Mouse (Mus musculus): Measurements from ENCODE around the gene Zeb2. TPM values are rescaled to one million over a fixed set of nuclear protein-coding genes. Genes with fewer than 3 reads are reported as not detected.

Zeb2 gene
- polyA plus RNA-seq, 1 experiment from 2014 or later: 12.3 TPM

- ATAC-seq (ENCODE audit: insufficient number of reproducible peaks, insufficient read depth, low FRiP score, low TSS enrichment, low read depth): no peak
- Histone ChIP-seq H3K9ac (replicated peaks) (no peak overlapping the region), H3K4me1 (replicated peaks) (peaks cover 15% of the 10 kb centered on the region), H3K4me3 (replicated peaks) (no peak overlapping the region), H3K9me3 (no peaks in the 10 kb centered on the region), H3K4me2 (no peak overlapping the region), H3K27ac (no peak overlapping the region), H3K27me3 (peaks cover 25% of the 10 kb centered on the region), H3K36me3 (no peaks in the 10 kb centered on the region)
- 83% methylated on average over 6 of the region's 6 CpGs for WGBS
Measured at GRCm38 (mm10) chr2:44978038-44978437, 139.2 kb downstream of the Zeb2 start.

GRCm38 (mm10) chr2:44977556-44977955 lies 139.6 kb downstream of the Zeb2 start:
- WGBS: 74% methylated on average over 2 of the region's 2 CpGs
- Histone ChIP-seq H3K27me3 (peaks cover 25% of the 10 kb centered on the region), H3K9ac (replicated peaks) (no peak overlapping the region)

DNA sequence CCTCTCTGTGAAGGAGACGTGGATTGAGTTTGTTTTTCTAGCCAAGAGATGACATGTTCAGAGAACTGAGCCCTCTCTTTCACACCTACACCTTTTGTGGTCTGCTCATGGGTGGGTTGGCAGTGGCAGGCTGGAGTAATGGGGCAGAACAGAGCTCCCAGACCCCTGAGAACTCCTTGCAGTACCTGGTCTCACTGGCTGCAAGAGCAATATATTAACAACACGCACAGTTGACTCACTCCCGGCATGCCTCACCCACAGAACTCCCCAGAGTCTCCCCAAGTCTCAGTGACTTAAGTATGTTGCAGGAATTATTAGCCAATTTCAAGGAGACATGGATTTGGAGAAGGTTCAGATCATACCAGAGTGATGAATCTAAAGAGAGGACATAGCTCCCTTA lies 140.1 kb downstream of the Zeb2 start:
- 64% methylated on average over 3 of the region's 3 CpGs for WGBS
- Histone ChIP-seq H3K9me3 (no peaks in the 10 kb centered on the region), H3K4me1 (replicated peaks) (peaks cover 15% of the 10 kb centered on the region), H3K36me3 (no peaks in the 10 kb centered on the region), H3K4me2 (no peak overlapping the region), H3K27me3 (peaks cover 25% of the 10 kb centered on the region), H3K9ac (replicated peaks) (no peak overlapping the region), H3K4me3 (replicated peaks) (no peak overlapping the region), H3K27ac (no peak overlapping the region)
- ATAC-seq (ENCODE audit: insufficient number of reproducible peaks, insufficient read depth, low FRiP score, low TSS enrichment, low read depth): no peak

More at GRCm38 (mm10) chr2:44977556-44977955, 139.6 kb downstream of the Zeb2 start:
- Histone ChIP-seq H3K36me3 (no peaks in the 10 kb centered on the region), H3K4me2 (no peak overlapping the region), H3K4me3 (replicated peaks) (no peak overlapping the region), H3K4me1 (replicated peaks) (peaks cover 15% of the 10 kb centered on the region), H3K27ac (no peak overlapping the region), H3K9me3 (no peaks in the 10 kb centered on the region)
- no peak for ATAC-seq (ENCODE audit: insufficient number of reproducible peaks, insufficient read depth, low FRiP score, low TSS enrichment, low read depth)

GRCm38 (mm10) chr2:44976484-44976883 lies 140.7 kb downstream of the Zeb2 start:
- peaks cover 15% of the 10 kb centered on the region for H3K4me1 ChIP-seq (replicated peaks)
- H3K9ac ChIP-seq (replicated peaks): no peak overlapping the region
- no peak overlapping the region for H3K27ac ChIP-seq
- 43% methylated on average over 4 of the region's 4 CpGs for WGBS
- no peak overlapping the region for H3K4me3 ChIP-seq (replicated peaks)
- peaks cover 25% of the 10 kb centered on the region for H3K27me3 ChIP-seq
- H3K36me3 ChIP-seq: no peaks in the 10 kb centered on the region
- H3K9me3 ChIP-seq: no peaks in the 10 kb centered on the region
- no peak overlapping the region for H3K4me2 ChIP-seq
- no peak for ATAC-seq (ENCODE audit: insufficient number of reproducible peaks, insufficient read depth, low FRiP score, low TSS enrichment, low read depth)

DNA sequence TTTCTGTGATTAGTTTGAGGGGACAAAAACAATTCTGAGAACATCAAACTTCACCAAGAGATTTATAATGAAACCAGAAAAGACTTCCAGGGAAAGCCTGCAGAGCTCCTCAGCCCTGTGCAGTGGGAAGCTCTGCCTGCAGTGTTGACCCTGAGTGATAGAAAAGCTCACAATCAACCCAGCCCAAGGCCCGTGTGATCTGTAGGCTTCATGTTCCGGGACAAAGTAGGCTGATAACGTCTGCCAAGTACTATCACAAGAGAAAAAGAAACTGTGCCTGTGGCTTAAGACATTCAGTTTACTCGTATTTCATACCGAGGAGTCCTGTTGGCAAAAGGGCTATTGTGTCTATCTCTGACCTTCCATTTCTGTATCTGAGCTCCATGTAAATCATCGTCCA lies 143.4 kb downstream of the Zeb2 start:
- Histone ChIP-seq H3K27ac (no peak overlapping the region), H3K9me3 (no peaks in the 10 kb centered on the region), H3K4me1 (replicated peaks) (peaks cover 3% of the 10 kb centered on the region; the same call in 1 of the 2 replicates), H3K4me3 (replicated peaks) (no peak overlapping the region), H3K36me3 (no peaks in the 10 kb centered on the region), H3K27me3 (peaks cover 12% of the 10 kb centered on the region; the same call in 1 of the 2 replicates), H3K4me2 (no peak overlapping the region), H3K9ac (replicated peaks) (no peak overlapping the region)
- no peak for ATAC-seq (ENCODE audit: insufficient number of reproducible peaks, insufficient read depth, low FRiP score, low TSS enrichment, low read depth)
- WGBS: 88% methylated on average over 6 of the region's 6 CpGs

DNA sequence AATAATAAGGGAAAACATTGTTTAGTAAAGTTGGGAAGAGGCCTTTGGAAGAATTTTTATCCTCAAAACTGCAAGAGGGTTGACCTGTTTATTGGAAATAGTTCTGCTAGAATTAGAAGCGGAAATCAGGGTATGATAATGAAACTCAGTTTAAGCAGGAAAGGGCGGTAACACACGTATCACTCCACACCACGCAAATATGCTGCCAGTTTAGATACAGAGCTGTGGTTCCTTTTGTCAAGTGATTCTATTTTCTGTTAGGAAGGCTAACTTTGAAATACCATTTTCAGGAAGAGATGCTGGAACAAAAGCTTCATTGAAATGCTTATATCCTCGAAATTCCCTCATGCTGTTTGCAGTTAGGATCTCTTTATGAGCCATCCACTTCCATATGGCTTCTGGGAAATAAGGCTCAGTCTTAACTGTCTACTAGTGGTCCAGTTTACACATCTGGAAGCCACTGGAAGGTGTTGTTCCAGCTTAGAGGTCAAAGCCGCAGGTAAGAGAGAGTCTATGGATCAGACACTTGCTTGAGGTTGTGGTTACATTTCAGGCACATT lies 147.0 kb downstream of the Zeb2 start:
- H3K4me2 ChIP-seq: no peak overlapping the region
- no peak overlapping the region for H3K27ac ChIP-seq
- H3K36me3 ChIP-seq: no peaks in the 10 kb centered on the region
- no peak overlapping the region for H3K4me3 ChIP-seq (replicated peaks)
- 89% methylated on average over 6 of the region's 6 CpGs for WGBS
- H3K9ac ChIP-seq (replicated peaks): no peak overlapping the region
- H3K4me1 ChIP-seq (replicated peaks): no peaks in the 10 kb centered on the region
- no peak for ATAC-seq (ENCODE audit: insufficient number of reproducible peaks, insufficient read depth, low FRiP score, low TSS enrichment, low read depth)
- H3K9me3 ChIP-seq: no peaks in the 10 kb centered on the region
- no peaks in the 10 kb centered on the region for H3K27me3 ChIP-seq

GRCm38 (mm10) chr2:44969640-44970039 lies 147.6 kb downstream of the Zeb2 start:
- H3K27ac ChIP-seq: no peak overlapping the region
- no peaks in the 10 kb centered on the region for H3K4me1 ChIP-seq (replicated peaks)
- no peaks in the 10 kb centered on the region for H3K27me3 ChIP-seq
- H3K4me2 ChIP-seq: no peak overlapping the region
- H3K4me3 ChIP-seq (replicated peaks): no peak overlapping the region
- no peaks in the 10 kb centered on the region for H3K9me3 ChIP-seq
- H3K9ac ChIP-seq (replicated peaks): no peak overlapping the region
- ATAC-seq (ENCODE audit: insufficient number of reproducible peaks, insufficient read depth, low FRiP score, low TSS enrichment, low read depth): no peak
- H3K36me3 ChIP-seq: no peaks in the 10 kb centered on the region
- WGBS: 88% methylated on average over 1 of the region's 1 CpGs

GRCm38 (mm10) chr2:44969226-44969625 lies 148.0 kb downstream of the Zeb2 start:
- Histone ChIP-seq H3K4me2 (no peak overlapping the region), H3K27ac (no peak overlapping the region), H3K4me1 (replicated peaks) (no peaks in the 10 kb centered on the region), H3K27me3 (no peaks in the 10 kb centered on the region), H3K36me3 (no peaks in the 10 kb centered on the region), H3K9ac (replicated peaks) (no peak overlapping the region), H3K9me3 (no peaks in the 10 kb centered on the region), H3K4me3 (replicated peaks) (no peak overlapping the region)
- ATAC-seq (ENCODE audit: insufficient number of reproducible peaks, insufficient read depth, low FRiP score, low TSS enrichment, low read depth): no peak
- WGBS: 79% methylated on average over 2 of the region's 2 CpGs

DNA sequence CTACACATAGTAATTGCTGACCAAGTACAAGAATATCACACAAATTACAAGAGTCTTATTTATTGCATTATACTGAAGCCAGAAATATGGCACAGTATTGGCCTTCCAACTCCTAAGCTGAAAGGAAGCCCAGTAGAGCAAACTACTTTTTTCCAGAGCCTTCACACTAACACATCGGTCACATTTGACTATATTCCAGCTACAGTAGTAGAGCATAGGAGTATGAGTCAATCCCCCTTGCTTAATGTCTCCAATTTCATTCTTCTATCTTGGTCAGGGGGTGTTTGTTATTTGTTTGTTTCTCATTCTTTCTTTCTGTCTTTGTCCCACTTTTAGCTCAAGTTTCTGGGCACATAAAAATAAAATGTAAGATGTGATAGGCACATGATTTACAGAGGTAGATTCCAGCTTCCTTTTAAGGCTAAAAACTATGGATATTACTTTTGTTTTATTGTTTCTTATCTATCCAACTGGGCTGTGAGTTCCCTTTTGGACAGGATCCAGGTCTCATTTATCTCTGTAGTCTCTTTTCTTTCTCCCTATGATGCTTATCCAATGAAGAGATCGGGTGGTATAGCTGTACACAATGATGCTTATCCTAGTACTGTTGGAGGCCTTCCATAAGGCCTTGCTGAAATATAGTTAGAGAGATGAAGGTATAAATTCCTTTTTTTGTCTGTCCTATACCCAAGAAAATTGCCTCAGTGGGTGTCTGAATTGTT lies 151.2 kb downstream of the Zeb2 start:
- 84% methylated on average over 2 of the region's 2 CpGs for WGBS
- H3K9ac ChIP-seq (replicated peaks): no peak overlapping the region

DNA sequence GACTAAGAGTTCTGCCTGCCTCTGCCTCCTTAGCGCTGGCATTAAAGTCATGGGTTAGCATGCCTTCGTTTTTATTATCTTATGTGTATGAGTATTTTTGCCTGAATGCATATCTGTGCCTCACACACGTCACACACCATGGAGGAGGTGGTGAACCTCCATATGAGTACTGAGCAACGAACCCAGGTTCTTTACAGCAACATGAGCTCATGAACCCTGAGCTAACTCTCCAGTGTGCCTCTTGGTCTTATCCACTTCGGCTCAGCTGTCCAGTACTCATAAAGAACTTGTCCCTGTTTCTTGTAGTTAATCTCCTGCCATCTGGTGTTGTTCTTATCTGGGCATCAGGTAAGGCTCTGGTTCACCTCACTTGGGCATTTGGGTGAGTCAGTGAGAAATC lies 154.6 kb downstream of the Zeb2 start:
- WGBS: 92% methylated on average over 5 of the region's 5 CpGs

More for the DNA sequence above, 151.2 kb downstream of the Zeb2 start:
- ATAC-seq (ENCODE audit: insufficient number of reproducible peaks, insufficient read depth, low FRiP score, low TSS enrichment, low read depth): no peak
- Histone ChIP-seq H3K9me3 (no peaks in the 10 kb centered on the region), H3K4me2 (no peak overlapping the region), H3K27ac (no peak overlapping the region), H3K36me3 (no peaks in the 10 kb centered on the region), H3K4me1 (replicated peaks) (no peaks in the 10 kb centered on the region), H3K4me3 (replicated peaks) (no peak overlapping the region), H3K27me3 (no peaks in the 10 kb centered on the region; the same call in 1 of the 2 replicates)

GRCm38 (mm10) chr2:44961192-44961591 lies 156.0 kb downstream of the Zeb2 start:
- H3K4me2 ChIP-seq: no peak overlapping the region
- no peak overlapping the region for H3K27ac ChIP-seq
- no peaks in the 10 kb centered on the region for H3K9me3 ChIP-seq
- 83% methylated on average over 4 of the region's 4 CpGs for WGBS
- H3K4me3 ChIP-seq (replicated peaks): no peak overlapping the region
- ATAC-seq (ENCODE audit: insufficient number of reproducible peaks, insufficient read depth, low FRiP score, low TSS enrichment, low read depth): no peak
- H3K4me1 ChIP-seq (replicated peaks): no peaks in the 10 kb centered on the region
- H3K27me3 ChIP-seq: no peaks in the 10 kb centered on the region; the same call in 1 of the 2 replicates
- H3K36me3 ChIP-seq: no peaks in the 10 kb centered on the region
- H3K9ac ChIP-seq (replicated peaks): no peak overlapping the region

More for the DNA sequence above, 154.6 kb downstream of the Zeb2 start:
- ATAC-seq (ENCODE audit: insufficient number of reproducible peaks, insufficient read depth, low FRiP score, low TSS enrichment, low read depth): no peak
- no peak overlapping the region for H3K9ac ChIP-seq (replicated peaks)
- H3K27me3 ChIP-seq: no peaks in the 10 kb centered on the region; the same call in 1 of the 2 replicates
- H3K4me3 ChIP-seq (replicated peaks): no peak overlapping the region
- no peak overlapping the region for H3K4me2 ChIP-seq
- no peak overlapping the region for H3K27ac ChIP-seq
- no peaks in the 10 kb centered on the region for H3K9me3 ChIP-seq
- no peaks in the 10 kb centered on the region for H3K36me3 ChIP-seq
- no peaks in the 10 kb centered on the region for H3K4me1 ChIP-seq (replicated peaks)

Measured in limb, embryonic 12.5 days (tissue).